Mouse (Mus musculus) B cell, adult 62 days (primary cell): ENCODE data around the gene Nav2. TPM values are rescaled to one million over a fixed set of nuclear protein-coding genes. Genes with fewer than 3 reads are reported as not detected.

Experiments used
- total RNA-seq: library from RNA; stranded (reverse); gene quantifications from 4 replicates; pipeline ENCODE4 v1.2.4, GENCODE M21; 2023

The Nav2 gene
- 1.6 to 3.1 TPM (median 2.3 TPM) in 4 replicates for total RNA-seq

DNA sequence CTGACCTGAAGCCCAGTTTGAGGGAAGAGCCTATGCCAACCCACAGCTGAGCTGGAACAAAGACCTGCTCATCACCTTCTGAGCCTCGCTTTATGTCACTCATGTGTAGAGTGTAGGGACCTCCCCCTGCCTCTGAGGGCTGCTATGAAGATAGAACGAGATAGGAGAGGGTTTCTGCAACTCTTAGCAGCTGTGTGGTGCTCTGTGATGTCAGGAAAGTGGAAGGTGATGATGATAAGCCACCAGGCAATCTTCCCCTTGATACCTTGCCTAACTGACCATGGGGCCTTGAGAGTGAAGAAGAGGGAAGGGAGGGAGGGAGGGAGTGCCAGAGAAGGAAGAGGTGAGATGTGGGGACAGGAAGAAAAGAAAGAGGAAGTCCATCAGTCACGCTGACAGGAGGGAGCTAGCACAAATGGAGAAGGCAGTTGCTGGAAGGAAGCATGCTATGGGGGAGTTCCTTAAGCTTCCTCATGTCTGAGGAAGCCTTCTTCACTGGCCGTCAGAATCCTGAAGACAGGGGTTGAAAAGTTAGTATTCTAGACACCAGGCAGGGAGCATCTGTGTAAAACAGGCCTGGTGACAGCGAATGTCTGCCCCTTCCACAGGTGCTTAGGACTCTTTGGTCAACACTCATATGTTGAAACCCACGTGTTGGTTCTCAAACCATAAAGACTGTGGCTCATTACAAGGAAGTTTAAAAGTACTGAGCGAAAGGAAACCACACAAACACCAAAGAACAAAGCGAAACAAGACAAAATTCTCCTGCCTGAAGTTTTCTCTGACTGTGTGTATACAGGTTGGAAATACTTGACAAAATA is at the start of gene Nav2:
Gene Nav2 (plus strand): TSS at position 196 of the 821 bp plus-strand sequence.

GRCm38 (mm10) chr7:48881486-48881885 is 27.0 kb upstream of the Nav2 start, which contains the start of gene E2f8:
Gene E2f8, minus strand, starts transcription at chr7:48881596.

DNA sequence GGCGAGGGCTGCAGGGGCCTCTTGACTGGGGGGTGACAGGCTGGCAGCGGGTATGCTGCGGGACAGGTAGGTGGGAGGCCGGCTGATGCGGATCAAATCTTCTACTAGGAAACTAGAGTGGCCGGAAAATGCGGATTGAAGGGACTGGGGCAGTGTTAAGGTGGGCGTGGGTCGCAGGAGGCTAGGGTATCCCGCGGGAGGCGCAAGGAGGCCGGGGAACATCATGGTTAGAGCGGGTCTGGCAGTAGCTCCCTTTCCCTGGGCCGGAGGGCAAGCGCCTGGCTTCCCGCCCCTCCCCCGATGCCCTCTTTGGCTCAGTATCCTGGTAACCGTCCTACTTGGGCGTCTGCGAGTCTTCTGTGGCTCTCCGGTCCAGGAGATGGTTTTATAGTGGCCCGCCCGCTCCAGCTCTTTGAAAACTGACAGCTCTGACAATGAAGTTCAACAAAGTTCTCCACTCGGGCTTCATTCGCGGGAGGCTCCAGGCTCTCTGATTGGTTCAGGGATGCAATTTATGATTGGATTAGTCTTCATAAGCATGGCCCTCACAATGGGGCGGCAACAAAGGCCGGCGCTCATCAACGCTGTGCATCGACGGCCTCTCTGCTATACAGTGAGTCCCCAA is 728.1 kb downstream of the Nav2 start, which contains the start of gene Dbx1:
Gene Dbx1 (minus strand): TSS at position 359 of the 625 bp plus-strand sequence.

Other genes with a start within 250 kb of the Nav2 start
- 40.2 to 50.9 TPM (median 44.7 TPM) in 4 replicates for gene Zdhhc13, start 119.7 kb upstream of the Nav2 start, total RNA-seq
- not detected in 4 replicates for gene Csrp3, start 60.7 kb upstream of the Nav2 start, total RNA-seq
- gene E2f8, start 27.1 kb upstream of the Nav2 start, total RNA-seq: 0.69 to 1.6 TPM (median 0.86 TPM) in 4 replicates